Mouse (Mus musculus) CH12F3 (cell line): ENCODE measurements around the gene Wdr95.

Experiments
- in situ Hi-C: fragments of 300-500 bp; cut with MboI; formaldehyde crosslinking; loops from 2 replicates; pipeline ENCODE4 v1.14.3; 2020; ENCODE audit warnings: low sequenced_read_pairs

Gene Wdr95

GRCm38 (mm10) chr5:149576977-149577376 lies 48.5 kb downstream of the Wdr95 start:
- in situ Hi-C loops, result no loop called here

- in situ Hi-C loops, result no loop called here
These were observed 49.0 kb downstream of the Wdr95 start for GRCm38 (mm10) chr5:149577449-149577848.

GRCm38 (mm10) chr5:149582642-149583262 lies 54.3 kb downstream of the Wdr95 start:
- in situ Hi-C loops, result no loop called here

GRCm38 (mm10) chr5:149583507-149583906 lies 55.0 kb downstream of the Wdr95 start:
- in situ Hi-C loops, result no loop called here

GRCm38 (mm10) chr5:149584154-149584655 lies 55.7 kb downstream of the Wdr95 start:
- in situ Hi-C loops, result no loop called here

- in situ Hi-C loops, result no loop called here
These were observed 56.8 kb downstream of the Wdr95 start for GRCm38 (mm10) chr5:149585231-149585630.

GRCm38 (mm10) chr5:149585910-149586309 lies 57.4 kb downstream of the Wdr95 start:
- in situ Hi-C loops, result no loop called here

- in situ Hi-C loops, result no loop called here
These were observed 58.9 kb downstream of the Wdr95 start for GRCm38 (mm10) chr5:149587327-149587895.

GRCm38 (mm10) chr5:149588814-149589534 lies 60.5 kb downstream of the Wdr95 start:
- in situ Hi-C loops, result no loop called here

- in situ Hi-C loops, result no loop called here
These were observed 61.5 kb downstream of the Wdr95 start for GRCm38 (mm10) chr5:149589932-149590331.

- in situ Hi-C loops, result no loop called here
These were observed 65.7 kb downstream of the Wdr95 start for GRCm38 (mm10) chr5:149594215-149594614.

GRCm38 (mm10) chr5:149597351-149597750 lies 68.9 kb downstream of the Wdr95 start:
- in situ Hi-C loops, result no loop called here

GRCm38 (mm10) chr5:149601996-149602395 lies 73.5 kb downstream of the Wdr95 start:
- in situ Hi-C loops, result no loop called here

GRCm38 (mm10) chr5:149603241-149603640 lies 74.8 kb downstream of the Wdr95 start:
- in situ Hi-C loops, result no loop called here

- in situ Hi-C loops, result no loop called here
These were observed 78.7 kb downstream of the Wdr95 start for GRCm38 (mm10) chr5:149607083-149607720.

GRCm38 (mm10) chr5:149611476-149612164 lies 83.1 kb downstream of the Wdr95 start:
- in situ Hi-C loops, result no loop called here

GRCm38 (mm10) chr5:149612165-149612518 lies 83.7 kb downstream of the Wdr95 start:
- in situ Hi-C loops, result no loop called here

- in situ Hi-C loops, result no loop called here
These were observed 84.3 kb downstream of the Wdr95 start for GRCm38 (mm10) chr5:149612740-149613139.

GRCm38 (mm10) chr5:149616138-149616537 lies 87.7 kb downstream of the Wdr95 start:
- in situ Hi-C loops, result no loop called here

- in situ Hi-C loops, result no loop called here
These were observed 88.3 kb downstream of the Wdr95 start for GRCm38 (mm10) chr5:149616817-149617216.
